Mouse (Mus musculus): ENCODE results near the gene Zkscan6.

Zkscan6 gene

GRCm38 (mm10) chr11:65806909-65807504, at the start of gene Zkscan6:
TSS of gene Zkscan6 (plus strand) at chr11:65807175.
- DNase-seq (ENCODE audit: low read depth in 2 of 2, low spot score in 2 of 2): peak; percentile 59 to 73

DNA sequence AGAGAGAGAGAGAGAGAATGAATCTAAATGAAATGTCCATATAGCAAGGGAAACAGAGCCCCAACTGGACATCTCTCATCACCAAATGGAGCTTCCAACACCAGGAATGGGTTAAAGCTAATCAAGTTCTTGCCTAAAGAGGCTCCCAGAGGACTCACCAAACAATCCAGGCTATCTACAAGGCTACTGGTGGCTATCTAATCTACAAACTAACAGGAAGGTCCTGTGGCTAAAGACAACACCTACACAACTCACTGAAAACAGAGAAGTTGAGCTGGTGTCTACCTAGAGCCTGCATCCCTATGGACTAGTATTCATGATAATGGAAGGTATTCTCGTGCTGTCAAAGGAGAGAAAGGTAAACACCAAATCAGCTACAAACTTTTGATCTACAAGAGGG, 47.6 kb upstream of the Zkscan6 start:
- DNase-seq (ENCODE audit: low read depth in 2 of 2, low spot score in 2 of 2): no peak

- DNase-seq (ENCODE audit: low read depth in 2 of 2, low spot score in 2 of 2): no peak
Measured at GRCm38 (mm10) chr11:65760912-65761311, 46.1 kb upstream of the Zkscan6 start.

- DNase-seq (ENCODE audit: low read depth in 2 of 2, low spot score in 2 of 2): no peak
Measured at GRCm38 (mm10) chr11:65768445-65768844, 38.5 kb upstream of the Zkscan6 start.

DNA sequence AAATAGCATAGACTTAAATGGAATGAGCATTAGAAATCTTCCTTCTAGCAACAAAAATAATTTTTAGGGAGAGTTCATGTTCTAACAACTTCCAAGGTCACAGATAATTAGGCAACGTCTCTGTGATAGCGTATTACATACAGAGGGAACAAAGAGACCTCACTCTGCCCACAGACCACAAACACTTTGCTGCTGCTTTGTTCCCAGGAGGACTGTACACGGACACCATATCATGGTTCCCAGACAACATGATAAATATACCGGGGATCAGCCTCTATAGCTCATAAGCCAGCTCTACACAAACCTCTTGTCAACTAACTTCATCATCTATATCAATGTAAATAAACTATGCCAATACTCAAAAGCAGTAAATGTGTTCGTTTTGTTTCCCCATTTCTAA, 37.0 kb upstream of the Zkscan6 start:
- DNase-seq (ENCODE audit: low read depth in 2 of 2, low spot score in 2 of 2): no peak

DNA sequence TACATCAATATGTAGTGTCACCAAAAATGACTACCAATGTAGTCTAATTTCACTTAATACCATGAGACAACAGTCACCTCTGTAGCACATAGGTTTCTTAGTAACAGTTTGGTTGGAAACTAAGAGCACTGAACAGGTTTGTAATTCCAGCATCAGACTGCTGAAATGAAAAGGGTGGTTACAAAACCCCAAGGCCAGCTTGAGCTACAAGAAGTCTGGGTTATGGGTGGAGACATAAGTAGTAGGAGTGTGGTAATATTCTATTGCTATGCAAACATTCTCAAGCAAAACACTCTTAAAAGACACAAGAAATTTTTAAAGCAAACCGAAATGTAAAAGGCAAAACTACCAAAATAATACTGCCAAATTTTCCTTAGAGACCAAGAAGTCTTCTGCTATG, 35.4 kb upstream of the Zkscan6 start:
- no peak for DNase-seq (ENCODE audit: low read depth in 2 of 2, low spot score in 2 of 2)

DNA sequence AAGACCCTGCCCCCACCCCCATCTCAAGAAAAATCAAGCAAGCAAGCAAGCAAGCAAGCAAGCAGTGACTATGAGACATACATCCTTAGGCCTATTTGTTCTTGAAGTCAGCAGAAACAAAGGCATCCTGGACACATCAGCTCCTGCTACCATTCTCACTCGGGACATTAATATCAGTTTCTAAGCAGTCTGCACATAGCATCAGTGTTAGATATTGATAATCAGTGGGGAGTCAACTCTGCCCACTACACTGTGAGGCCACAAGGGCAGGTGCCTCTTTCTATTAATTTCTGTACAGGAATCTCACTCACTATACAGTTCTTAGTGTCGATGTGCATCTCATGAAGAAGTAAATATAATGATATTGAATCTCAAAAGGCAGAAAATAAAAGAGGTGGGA, 33.4 kb upstream of the Zkscan6 start:
- no peak for DNase-seq (ENCODE audit: low read depth in 2 of 2, low spot score in 2 of 2)

DNA sequence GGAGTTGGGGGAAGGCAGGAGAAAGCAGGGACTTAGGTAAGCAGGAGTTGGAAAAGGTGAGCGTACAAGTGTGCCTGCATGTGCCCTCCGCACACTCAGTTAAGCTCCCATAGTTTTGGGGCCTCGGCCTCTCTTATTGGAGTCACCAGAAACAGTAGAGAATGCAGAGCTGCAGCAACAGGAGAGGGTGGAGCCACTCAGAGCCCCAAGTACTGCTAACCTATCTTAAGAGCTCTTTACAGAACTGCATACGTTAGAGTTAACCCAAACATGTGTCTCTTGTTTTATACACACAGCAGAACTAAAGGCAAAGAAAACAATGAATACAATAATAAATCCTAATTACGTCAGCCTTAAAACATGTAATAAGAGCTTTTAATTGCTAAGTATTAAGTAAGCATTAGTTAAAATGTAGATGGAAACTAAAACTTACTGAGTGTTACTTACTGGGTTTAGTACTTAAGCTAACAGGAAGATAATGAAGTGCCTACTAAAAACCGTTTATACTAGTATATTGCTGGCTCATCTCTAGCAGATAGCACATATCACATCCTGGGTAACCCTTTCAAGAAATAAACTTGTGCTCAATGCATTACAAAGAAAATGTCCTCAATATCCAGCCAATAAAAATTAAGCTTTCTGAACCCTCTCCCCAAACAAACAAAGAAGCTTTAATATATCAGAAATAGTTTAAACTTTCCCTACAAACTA, 32.9 kb upstream of the Zkscan6 start:
- DNase-seq (ENCODE audit: low read depth in 2 of 2, low spot score in 2 of 2): no peak

DNA sequence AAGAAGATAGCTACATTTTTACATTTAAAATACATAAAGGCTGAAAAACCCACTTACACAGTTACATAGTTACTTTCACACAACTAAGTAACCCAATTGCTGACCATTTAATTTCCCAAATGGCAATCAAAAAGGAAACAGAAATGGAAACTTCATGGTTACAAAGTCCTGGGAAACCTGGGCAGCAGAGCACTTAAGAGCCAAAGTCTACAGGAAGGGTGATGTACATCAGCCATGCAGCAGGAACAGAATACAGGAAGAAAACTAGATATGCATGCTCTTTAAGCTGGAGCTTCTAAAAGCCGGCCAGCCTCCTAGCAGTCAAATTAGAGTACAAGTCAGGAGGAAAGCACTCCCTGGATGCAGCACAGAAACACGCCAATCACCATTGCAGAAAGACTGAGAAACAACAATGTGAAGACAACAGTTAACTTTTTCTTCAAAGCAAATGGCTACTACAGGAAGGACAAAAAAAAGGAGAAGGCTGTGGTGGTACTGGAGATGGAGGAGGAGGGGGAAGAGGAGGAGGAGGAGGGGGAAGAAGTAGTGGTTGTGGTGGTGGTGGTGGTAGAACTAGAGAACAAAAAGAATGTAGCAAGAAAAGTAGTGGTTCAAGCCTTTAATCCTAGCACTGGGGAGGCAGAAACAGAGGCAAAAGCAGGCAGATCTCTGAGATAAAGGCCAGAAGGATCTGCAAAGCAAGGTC, 29.9 kb upstream of the Zkscan6 start:
- no peak for DNase-seq (ENCODE audit: low read depth in 2 of 2, low spot score in 2 of 2)

DNA sequence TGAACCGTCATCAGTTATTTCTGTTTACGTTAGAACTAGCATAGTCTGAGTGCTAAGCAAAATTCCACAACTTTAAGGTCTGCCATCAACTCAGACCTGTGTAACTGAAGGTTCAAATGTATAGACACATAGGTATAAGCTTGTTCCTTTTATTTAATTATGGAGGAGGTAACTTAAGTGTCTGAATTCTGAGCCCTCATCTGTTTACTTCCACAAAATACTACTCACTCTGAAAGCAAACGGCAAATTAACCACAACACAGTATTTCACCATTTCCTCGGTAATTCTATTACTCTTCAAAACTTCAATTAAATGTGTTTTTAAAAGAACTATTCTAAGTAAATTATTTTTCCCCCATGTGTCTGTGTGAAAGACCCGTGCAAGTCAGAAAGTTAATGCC, 29.2 kb upstream of the Zkscan6 start:
- DNase-seq (ENCODE audit: low read depth in 2 of 2, low spot score in 2 of 2): no peak

GRCm38 (mm10) chr11:65779066-65779465, 27.9 kb upstream of the Zkscan6 start:
- no peak for DNase-seq (ENCODE audit: low read depth in 2 of 2, low spot score in 2 of 2)

GRCm38 (mm10) chr11:65779578-65779977, 27.4 kb upstream of the Zkscan6 start:
- no peak for DNase-seq (ENCODE audit: low read depth in 2 of 2, low spot score in 2 of 2)

DNA sequence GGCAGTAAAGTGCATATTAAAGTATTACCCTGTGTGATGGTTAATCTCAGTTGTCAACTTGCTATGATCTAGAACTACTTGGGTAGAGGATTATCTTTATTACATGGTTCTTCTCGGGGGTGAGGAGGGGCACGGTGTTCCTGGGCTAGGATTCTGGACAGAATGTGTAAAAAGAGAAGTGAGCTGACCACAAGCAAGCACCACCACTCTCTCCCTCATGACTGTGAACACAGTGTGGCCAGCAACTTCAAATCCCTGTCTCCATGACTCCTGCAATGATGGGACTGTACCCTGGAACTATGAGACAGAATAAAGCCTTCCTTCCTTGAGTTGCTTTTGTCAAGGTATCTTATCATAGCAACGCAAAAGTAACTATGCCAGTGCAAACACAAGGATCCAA, 25.4 kb upstream of the Zkscan6 start:
- DNase-seq (ENCODE audit: low read depth in 2 of 2, low spot score in 2 of 2): no peak

GRCm38 (mm10) chr11:65786160-65786559, 20.8 kb upstream of the Zkscan6 start:
- DNase-seq (ENCODE audit: low read depth in 2 of 2, low spot score in 2 of 2): no peak

DNA sequence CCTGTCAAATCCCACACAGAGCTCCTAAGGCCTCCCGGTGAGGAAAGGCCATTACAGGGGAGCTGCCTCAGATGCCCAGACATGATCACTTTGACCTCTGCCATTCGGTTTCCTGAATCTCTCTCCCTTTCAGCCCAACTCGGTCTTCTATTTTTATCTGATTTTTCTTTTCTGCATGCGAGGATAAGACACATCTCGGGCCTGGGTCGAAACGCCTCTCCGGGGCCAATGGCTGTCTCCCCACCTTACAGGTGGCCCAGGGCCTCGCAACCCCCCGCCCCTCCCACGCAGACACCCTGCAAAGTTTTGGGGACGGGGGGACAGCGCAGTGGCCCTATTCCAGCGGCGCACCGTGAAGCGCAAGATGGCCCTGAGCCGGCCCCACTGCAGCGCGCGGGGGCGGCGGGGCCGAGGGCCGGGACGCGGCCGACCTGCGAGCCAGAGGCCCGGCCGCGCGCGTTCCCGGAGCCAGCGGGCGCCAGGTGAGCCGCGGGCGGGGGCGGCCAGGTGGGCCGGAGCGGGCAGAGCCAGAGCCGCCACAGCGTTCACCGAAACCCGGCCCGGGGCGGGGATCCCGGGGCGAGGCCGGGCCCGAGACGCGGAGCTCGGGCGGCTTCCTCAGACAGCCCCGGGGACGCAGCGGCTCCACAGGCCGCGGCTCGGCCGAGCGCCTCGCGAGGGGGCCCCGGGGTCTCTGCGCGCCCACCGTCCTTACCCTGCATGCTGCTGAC, 19.4 kb upstream of the Zkscan6 start:
- DNase-seq (ENCODE audit: low read depth in 2 of 2, low spot score in 2 of 2): peak in 1 of 2 experiments; percentile 9

DNA sequence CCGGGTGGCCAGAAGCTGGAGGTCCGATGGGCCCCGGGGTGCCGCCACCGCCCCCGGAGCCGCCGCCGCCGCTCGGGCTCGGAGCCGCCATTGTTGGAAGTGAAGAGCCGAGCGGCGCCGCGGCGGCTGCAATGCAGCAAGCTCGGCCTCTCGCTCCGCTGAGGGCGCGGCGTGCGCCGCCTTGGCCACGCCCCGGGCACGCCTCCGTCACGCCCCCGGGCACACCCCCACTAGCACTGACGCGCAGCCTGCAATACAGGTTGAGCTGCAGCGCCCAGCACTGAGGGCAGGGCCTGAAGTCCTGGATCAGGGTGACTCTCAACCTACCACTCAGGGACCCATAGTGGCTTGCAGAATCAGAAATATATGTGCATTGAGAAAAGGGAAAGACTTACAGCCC, 18.8 kb upstream of the Zkscan6 start, which contains the start of gene Map2k4:
Gene Map2k4 (minus strand): TSS at position 144 of the 400 bp plus-strand sequence.
- peak; percentile 90 to 92 for DNase-seq (ENCODE audit: low read depth in 2 of 2, low spot score in 2 of 2)

DNA sequence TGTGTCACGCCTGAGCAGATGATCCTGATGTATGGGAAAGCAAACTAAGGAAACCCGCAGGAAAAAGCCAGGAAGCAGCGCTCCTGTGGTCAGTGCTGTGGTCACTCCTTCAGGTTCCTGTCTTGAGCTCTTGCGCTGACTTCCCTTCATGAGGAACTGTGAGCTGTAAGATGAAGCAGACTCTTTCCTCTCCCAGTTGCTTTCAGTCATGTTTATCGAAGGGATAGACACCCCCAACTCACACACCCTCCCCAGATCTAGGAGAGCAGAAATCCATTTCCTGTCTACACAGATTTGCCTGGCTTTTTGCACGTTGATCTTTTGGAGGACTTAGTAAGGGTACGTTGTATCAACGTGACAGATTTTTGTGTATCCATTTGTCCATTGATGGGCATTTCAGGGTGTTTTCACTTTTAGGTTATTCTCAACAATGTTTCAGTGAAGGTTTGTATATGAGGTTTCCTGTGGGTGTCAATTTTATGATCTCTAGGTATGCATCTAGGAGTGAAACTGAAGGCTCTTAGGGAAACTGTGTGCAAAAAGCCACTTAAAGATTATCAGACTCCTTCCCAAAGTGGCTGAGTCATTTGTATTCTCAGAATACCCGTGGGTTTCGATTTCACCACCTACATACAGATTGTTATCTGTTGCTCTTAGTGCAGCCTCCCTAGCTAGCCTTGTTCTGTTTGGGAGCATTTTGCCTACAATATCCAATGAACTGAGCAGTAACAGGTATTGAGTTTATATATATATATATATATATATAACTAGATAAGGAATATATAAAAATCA, 12.4 kb upstream of the Zkscan6 start:
- DNase-seq (ENCODE audit: low read depth in 2 of 2, low spot score in 2 of 2): no peak

- DNase-seq (ENCODE audit: low read depth in 2 of 2, low spot score in 2 of 2): no peak
Measured at GRCm38 (mm10) chr11:65795896-65796295, 11.1 kb upstream of the Zkscan6 start.

DNA sequence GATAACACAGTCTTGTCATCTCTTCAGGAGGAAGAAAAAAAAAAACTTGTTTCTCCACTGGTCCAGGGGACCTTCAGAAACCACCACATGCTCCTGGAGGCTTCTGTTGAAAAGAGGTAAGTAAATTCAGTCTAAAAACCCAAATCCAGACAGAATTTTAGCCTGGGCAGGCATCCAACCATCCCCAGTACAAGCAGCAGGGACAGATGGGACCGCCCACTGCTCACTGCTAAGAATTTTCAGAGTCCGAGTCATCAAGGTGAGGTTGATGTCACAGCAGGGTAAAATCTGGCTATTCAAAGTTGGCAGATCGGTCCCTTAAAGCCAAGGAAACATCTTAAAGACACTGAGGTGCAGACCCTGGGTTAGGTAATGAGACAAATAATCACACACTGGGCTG, 5.1 kb upstream of the Zkscan6 start:
- no peak for DNase-seq (ENCODE audit: low read depth in 2 of 2, low spot score in 2 of 2)

DNA sequence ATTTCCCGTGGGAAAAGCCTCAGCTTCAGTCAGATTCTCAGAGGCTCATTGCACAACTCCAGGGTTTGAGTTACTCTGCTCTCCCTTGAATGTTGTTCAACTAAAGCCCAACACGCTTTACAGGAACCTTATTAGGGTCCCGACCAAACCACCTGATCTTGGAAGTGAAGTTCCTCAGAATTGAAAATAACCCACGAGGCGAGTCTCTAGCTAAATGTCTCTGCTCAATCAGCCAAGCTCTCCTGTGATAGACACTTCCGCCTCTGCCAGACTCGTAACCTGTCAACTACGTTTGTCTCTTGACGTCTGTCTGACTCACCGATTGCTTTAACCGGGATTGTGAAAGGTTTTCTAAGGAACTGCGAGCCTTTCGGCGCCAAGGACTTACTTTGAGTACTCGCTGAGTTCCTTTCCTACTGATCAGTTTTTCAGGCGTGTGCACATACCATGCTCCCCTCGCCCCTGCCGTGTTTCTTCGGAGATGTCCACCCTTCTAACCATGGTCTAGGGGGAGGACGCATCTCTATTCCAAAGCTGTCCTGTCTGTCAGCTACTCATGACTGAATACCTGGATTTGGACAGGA, 562 bp upstream of the Zkscan6 start:
- DNase-seq (ENCODE audit: low read depth in 2 of 2, low spot score in 2 of 2): peak; percentile 45 to 57
